Mouse (Mus musculus) kidney, postnatal 10 days (tissue): ENCODE measurements around the gene Tbc1d8.

Experiments
- DNase-seq: peaks from one replicate; pipeline ENCODE4 v3.0.0; 2021; ENCODE audit warnings: mixed read lengths

The Tbc1d8 gene

GRCm38 (mm10) chr1:39393217-39393867 lies 85.2 kb downstream of the Tbc1d8 start:
- no peak for DNase-seq

GRCm38 (mm10) chr1:39392189-39392588 lies 86.4 kb downstream of the Tbc1d8 start:
- peak; percentile 85 for DNase-seq

GRCm38 (mm10) chr1:39391652-39392051 lies 86.9 kb downstream of the Tbc1d8 start:
- DNase-seq, result no peak

DNA sequence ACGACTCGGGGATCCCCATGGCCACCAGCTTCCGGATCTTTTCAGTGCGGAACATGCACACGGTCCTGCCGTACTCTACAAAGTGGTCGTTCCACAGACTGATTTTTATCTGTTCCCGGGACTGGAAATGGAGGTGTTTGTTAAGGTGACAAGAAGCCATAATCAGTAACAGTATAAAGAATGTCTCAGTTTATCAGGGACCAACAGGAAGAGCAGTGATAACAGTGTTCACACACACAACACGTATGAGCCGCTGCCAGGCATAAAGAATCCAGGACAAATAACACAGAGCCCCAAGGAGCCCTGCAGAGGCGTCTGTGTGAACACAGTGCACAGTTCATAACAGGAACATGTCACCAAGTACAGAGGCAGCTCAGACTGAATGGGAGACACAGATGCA lies 89.2 kb downstream of the Tbc1d8 start:
- DNase-seq, result no peak

- no peak for DNase-seq
Observed at GRCm38 (mm10) chr1:39388163-39388562, 90.4 kb downstream of the Tbc1d8 start.

GRCm38 (mm10) chr1:39387497-39387896 lies 91.1 kb downstream of the Tbc1d8 start:
- DNase-seq, result no peak

DNA sequence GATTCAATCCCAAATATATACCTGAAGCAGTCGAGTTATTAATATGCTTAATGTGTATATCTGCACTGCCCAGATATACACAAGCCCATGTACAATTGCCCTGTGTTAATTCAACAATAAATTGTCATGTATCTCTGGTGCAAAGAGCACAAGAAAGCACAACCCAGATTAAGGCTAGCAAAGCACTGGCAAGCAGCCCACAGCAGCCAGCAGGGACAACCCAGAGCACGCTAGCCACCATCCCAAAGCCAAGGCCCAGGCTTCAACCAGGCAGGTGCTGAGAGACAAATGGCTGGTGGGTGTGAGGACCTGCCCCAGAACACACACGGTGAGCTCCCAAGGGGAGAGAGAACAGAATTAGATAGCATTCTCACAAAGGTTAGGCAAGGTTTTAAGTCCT lies 92.1 kb downstream of the Tbc1d8 start:
- no peak for DNase-seq

DNA sequence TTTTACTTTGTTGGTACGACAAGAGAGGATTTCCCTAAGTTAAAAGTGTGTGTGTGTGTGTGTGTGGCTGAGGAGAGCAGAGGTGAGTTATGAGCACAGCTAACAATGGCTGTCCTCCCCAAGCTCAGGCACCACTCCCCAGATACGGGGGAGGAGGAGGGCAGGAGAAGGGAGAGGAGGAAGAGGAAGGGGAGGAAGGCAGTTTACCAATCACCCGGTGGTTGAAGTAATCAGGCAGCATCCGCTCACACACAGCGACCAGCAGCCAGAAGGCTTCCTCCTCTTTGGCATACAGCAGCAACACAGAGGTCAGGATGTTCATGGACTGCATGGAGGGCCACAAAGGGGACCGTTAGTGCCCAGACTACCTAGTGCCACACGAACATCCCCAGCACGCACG lies 93.6 kb downstream of the Tbc1d8 start:
- no peak for DNase-seq

GRCm38 (mm10) chr1:39381017-39381416 lies 97.5 kb downstream of the Tbc1d8 start:
- DNase-seq, result no peak

DNA sequence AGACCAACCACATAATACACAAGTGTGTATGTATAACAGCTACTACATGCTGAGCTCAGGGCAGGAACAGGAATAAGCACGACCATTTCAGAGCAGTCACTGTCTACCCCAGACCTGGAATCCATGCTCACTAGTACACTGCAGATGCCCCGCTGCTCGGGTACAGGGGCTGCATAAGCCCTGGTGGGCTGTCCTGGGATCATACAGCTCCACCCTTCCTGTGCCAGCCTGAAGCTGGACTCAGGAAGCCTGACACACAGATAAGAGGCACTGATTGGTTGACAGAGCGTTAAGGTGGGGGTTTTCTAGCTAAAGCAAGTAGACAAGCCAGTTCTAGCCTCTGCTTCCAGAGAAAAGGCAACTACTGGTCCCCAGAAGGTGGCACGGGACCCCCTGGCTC lies 99.5 kb downstream of the Tbc1d8 start:
- no peak for DNase-seq

GRCm38 (mm10) chr1:39378540-39378939 lies 100.0 kb downstream of the Tbc1d8 start:
- DNase-seq, result no peak

DNA sequence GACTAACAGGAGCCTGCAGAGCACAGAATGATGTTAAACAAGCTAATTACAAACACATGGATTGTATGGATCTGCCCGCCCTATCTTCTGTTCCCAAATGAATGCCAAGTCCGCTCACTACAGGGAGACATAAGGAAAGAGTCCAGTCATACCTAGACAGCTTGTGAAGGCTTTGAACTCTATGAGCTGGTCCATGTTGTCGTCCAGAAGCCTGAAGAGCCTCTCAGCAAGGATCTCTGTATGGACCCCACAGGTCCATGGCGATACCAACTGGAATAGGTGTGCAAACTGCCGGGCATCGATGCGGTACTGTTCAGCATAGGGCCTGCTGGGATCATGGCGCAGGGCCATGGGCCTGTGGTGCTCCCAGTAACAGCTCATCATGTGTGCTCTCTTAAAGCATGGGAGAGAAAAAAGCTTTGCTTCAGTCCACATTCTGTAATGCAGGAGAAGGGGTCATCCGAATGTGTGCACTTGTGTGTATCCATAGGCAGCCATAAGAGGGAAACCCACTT lies 101.8 kb downstream of the Tbc1d8 start:
- no peak for DNase-seq

GRCm38 (mm10) chr1:39376121-39376520 lies 102.4 kb downstream of the Tbc1d8 start:
- no peak for DNase-seq

DNA sequence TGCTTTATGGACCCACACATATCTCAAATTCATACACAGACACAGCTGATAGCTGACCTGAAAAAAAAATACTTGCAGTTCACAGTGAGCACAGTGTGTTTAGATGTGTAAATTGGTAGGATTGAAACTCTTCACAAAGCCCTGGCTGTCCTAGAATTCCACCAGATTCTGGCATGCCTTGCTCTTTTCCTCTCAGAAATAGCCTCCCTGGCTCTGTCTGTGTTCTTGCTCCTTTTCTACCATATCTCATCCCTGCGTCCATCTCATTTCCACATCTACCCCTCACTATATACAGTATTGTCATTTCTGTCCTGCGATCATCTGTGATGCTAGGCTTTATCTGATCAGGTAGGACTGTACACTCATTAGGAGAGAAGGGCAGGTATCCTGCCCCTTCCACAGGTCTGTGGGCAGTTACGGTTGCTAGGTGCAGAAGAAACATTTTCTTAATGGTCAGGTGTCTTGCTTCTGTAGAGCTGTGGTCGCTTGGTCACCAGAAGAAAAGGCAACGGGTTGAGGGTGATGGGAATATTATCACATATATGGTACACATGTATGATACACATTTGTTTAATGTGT lies 104.2 kb downstream of the Tbc1d8 start:
- DNase-seq, result no peak

- DNase-seq, result no peak
Observed at GRCm38 (mm10) chr1:39373378-39373777, 105.2 kb downstream of the Tbc1d8 start.

GRCm38 (mm10) chr1:39372220-39372843 lies 106.2 kb downstream of the Tbc1d8 start:
- DNase-seq, result no peak

DNA sequence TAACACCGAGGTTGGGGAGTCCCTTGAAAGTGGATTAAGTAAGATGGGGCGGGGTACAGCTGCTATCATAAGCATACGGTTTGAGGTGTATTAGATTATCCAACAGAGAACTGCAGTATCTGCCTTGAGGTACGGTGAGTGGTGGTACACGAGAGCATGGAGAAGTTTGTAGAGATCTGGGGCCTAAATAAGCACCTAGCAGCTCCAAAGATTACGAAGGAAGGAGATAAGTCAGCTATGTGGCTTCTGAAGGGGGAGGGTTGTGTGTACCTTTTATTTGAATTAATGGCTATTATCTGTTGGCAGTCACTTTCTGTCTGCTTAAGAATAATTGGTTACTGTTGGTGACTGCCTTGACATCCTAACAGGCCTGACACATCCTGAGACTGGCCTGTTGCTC lies 108.1 kb downstream of the Tbc1d8 start:
- no peak for DNase-seq

- peak; percentile 49 for DNase-seq
Observed at GRCm38 (mm10) chr1:39368267-39368841, 110.2 kb downstream of the Tbc1d8 start.

GRCm38 (mm10) chr1:39367601-39368266 lies 110.8 kb downstream of the Tbc1d8 start, which contains the start of gene Rpl31:
Gene Rpl31, plus strand, starts transcription at chr1:39367842.
- peak; percentile 98 for DNase-seq

DNA sequence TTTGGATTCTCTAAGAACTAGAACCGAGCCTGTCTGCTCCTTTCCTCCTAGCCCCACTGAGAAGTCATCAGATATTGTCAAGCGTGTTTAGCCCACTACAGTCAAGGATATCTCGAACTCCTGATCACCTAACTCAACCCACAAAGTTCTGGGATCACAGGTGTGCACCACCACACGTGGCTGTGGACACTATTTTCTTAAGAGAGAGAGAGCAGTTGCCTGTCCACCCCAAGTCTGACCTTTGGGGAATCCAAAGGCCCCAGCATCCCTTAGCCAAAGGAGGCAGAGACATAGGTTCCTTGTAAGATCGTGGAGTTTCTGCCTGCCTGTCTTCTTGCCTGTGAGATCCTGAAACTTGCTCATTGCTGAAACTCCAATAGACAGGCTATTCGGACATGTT lies 111.5 kb downstream of the Tbc1d8 start:
- DNase-seq, result no peak

GRCm38 (mm10) chr1:39365562-39365961 lies 113.0 kb downstream of the Tbc1d8 start:
- DNase-seq, result no peak

GRCm38 (mm10) chr1:39362515-39362893 lies 116.1 kb downstream of the Tbc1d8 start:
- DNase-seq, result no peak
